Mouse (Mus musculus) embryonic facial prominence, embryonic 11.5 days (tissue): ENCODE data around the gene Slc35c1. TPM values are rescaled to one million over a fixed set of nuclear protein-coding genes. Genes with fewer than 3 reads are reported as not detected.
"Not testable (repeated sequence)": the region's sequence is repeated elsewhere in the genome, so short reads cannot be mapped to it uniquely, and the experiment has no call there.

Source experiments
- ATAC-seq: fragments of 200-750 bp; cut with Nextera tagmentation; replicated peaks from 2 replicates; pipeline ENCODE4 v1.8.0; 2017; ENCODE audit warnings: low read depth; ENCODE audit not compliant: insufficient number of reproducible peaks, low FRiP score, low TSS enrichment
- DNase-seq: peaks from one replicate; pipeline ENCODE4 v3.0.0-alpha.2; 2015; ENCODE audit warnings: low spot score
- H3K27ac ChIP-seq: fragments of 300-500 bp; sonication (generic); replicated peaks from 2 replicates; pipeline ENCODE4 v1.5.1; 2014; ENCODE audit warnings: mild to moderate bottlenecking, low read depth, low read length, control low read depth
- H3K27me3 ChIP-seq: fragments of 300-500 bp; sonication (generic); 2 replicates; pipeline ENCODE4 v1.6.1; 2014; ENCODE audit warnings: mild to moderate bottlenecking, low read length, moderate library complexity, mixed read lengths; ENCODE audit not compliant: control insufficient read depth, insufficient read depth
- H3K36me3 ChIP-seq: fragments of 300-500 bp; sonication (generic); replicated peaks from 2 replicates; pipeline ENCODE4 v1.6.1; 2014; ENCODE audit warnings: low read depth, mild to moderate bottlenecking, low read length, moderate library complexity, mixed read lengths; ENCODE audit not compliant: control insufficient read depth, insufficient read depth
- H3K4me1 ChIP-seq: fragments of 300-500 bp; sonication (generic); 2 replicates; pipeline ENCODE4 v1.6.1; 2014; ENCODE audit warnings: low read length, mixed read lengths; ENCODE audit not compliant: control insufficient read depth, insufficient read depth
- H3K4me2 ChIP-seq: fragments of 300-500 bp; sonication (generic); 2 replicates; pipeline ENCODE4 v1.6.1; 2014; ENCODE audit warnings: low read depth, mild to moderate bottlenecking, control low read depth, low read length, moderate library complexity
- H3K4me3 ChIP-seq: fragments of 300-500 bp; sonication (generic); 2 replicates; pipeline ENCODE4 v1.5.1; 2014; ENCODE audit warnings: low read depth, low read length, control low read depth
- H3K9ac ChIP-seq: fragments of 300-500 bp; sonication (generic); replicated peaks from 2 replicates; pipeline ENCODE4 v1.6.1; 2014; ENCODE audit warnings: mild to moderate bottlenecking, control low read depth, low read length
- H3K9me3 ChIP-seq: fragments of 300-500 bp; sonication (generic); replicated peaks from 2 replicates; pipeline ENCODE4 v1.6.1; 2016; ENCODE audit warnings: mild to moderate bottlenecking, low read length, inconsistent platforms, mixed read lengths; ENCODE audit not compliant: control insufficient read depth
- WGBS: fragments of 180-500 bp; shearing (Covaris S2); extraction: QIAGEN DNeasy Blood & Tissue Kit; methylation state at CpG from one replicate; pipeline ENCODE4 v1.1.7; 2014; 5-methylcytosine and 5-hydroxymethylcytosine counted together
- polyA plus RNA-seq: library from polyadenylated mRNA; unstranded; fragments of >200 nt; fragmentation: Nextera tagmentation; extraction: Ambion mirVana; gene quantifications from 2 replicates; pipeline ENCODE4 v1.2.1, GENCODE M21; 2014

Gene Slc35c1
- polyA plus RNA-seq, 1 experiment from 2014 or later = 6.1 TPM

DNA sequence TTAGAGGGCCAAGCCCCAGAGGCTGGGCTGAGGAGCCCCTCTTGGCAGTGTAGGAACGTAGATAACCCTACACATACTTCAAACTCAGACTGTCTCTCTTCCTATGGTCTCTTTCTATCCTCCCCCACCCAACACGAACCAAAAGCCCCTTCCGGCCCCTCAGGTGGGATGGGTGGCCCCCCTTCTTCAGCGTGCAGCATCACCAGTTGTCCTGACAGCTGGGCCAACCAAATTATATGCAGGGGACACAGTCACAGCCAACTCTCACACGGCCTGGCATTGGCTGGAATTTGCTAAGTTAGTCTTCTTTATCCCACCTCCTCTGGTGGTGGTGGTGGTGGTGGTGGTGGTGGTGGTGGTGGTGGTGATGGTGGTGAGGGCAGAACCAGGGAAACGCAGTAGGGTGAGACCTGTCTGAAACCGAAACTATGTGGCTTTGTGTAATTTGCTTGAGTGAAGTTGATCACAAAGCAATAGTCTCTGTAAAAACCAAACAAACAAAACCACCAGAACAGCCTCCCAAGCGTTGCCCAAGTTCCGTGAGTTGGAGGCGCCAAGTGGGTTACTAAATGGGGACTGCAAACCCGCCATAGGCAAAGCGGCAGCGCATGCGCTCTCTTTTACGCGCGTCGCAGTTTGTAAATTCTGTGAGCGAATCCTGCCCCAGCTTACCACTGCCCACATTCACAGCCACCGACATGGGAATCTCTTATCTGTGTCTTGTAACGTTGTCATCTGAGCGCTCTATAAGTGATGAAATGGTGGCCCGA, 24.1 kb upstream of the Slc35c1 start:
- Histone ChIP-seq H3K4me3 (no peak overlapping the region), H3K4me2 (peak overlapping the region; percentile 16; the same call in 1 of the 2 replicates), H3K27me3 (peaks cover 21% of the 10 kb centered on the region), H3K27ac (no peak overlapping the region), H3K36me3 (no peaks in the 10 kb centered on the region), H3K9ac (no peak overlapping the region), H3K9me3 (no peaks in the 10 kb centered on the region), H3K4me1 (no peaks in the 10 kb centered on the region)
- DNase-seq = peak; percentile 14
- 33% methylated on average over 23 of the region's 23 CpGs for WGBS
- no peak for ATAC-seq

- DNase-seq = no peak
- Histone ChIP-seq H3K27ac (no peak overlapping the region), H3K4me1 (no peaks in the 10 kb centered on the region), H3K9me3 (no peaks in the 10 kb centered on the region), H3K36me3 (no peaks in the 10 kb centered on the region), H3K27me3 (peaks cover 21% of the 10 kb centered on the region), H3K9ac (no peak overlapping the region), H3K4me3 (no peak overlapping the region), H3K4me2 (no peak overlapping the region)
- 49% methylated on average over 5 of the region's 5 CpGs for WGBS
- ATAC-seq = no peak
These were observed 23.2 kb upstream of the Slc35c1 start for GRCm38 (mm10) chr2:92483505-92483904.

- peaks cover 21% of the 10 kb centered on the region for H3K27me3 ChIP-seq
- ATAC-seq (no peak), DNase-seq (no peak)
These were observed 22.2 kb upstream of the Slc35c1 start for GRCm38 (mm10) chr2:92482551-92482950.

DNA sequence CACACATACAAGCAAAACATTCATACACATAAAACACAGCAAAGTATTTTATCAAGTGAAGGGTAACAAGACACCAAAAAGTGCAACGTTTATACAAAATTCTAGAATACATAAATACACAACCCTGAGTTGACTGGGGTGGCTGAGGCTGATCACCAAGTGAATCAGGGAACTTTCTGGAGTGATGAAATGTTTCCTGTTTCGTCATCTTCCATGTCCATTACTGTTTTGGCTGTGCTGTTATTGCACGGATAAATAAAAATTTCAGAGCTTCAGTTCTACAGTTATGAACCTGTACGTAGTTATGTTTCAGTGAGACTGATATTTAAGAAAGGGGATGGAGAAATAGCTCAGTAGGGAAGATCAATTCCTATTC, 18.0 kb upstream of the Slc35c1 start:
- Histone ChIP-seq H3K27ac (no peak overlapping the region), H3K36me3 (no peaks in the 10 kb centered on the region), H3K9ac (no peak overlapping the region), H3K4me1 (no peaks in the 10 kb centered on the region), H3K4me3 (no peak overlapping the region), H3K9me3 (no peaks in the 10 kb centered on the region), H3K27me3 (no peaks in the 10 kb centered on the region), H3K4me2 (no peak overlapping the region)
- 85% methylated on average over 4 of the region's 4 CpGs for WGBS
- ATAC-seq (no peak), DNase-seq (no peak)

More at GRCm38 (mm10) chr2:92482551-92482950, 22.2 kb upstream of the Slc35c1 start:
- 60% methylated on average over 1 of the region's 1 CpGs for WGBS
- Histone ChIP-seq H3K4me3 (no peak overlapping the region), H3K27ac (no peak overlapping the region), H3K9me3 (no peaks in the 10 kb centered on the region), H3K36me3 (no peaks in the 10 kb centered on the region), H3K4me2 (no peak overlapping the region), H3K9ac (no peak overlapping the region), H3K4me1 (no peaks in the 10 kb centered on the region)

DNA sequence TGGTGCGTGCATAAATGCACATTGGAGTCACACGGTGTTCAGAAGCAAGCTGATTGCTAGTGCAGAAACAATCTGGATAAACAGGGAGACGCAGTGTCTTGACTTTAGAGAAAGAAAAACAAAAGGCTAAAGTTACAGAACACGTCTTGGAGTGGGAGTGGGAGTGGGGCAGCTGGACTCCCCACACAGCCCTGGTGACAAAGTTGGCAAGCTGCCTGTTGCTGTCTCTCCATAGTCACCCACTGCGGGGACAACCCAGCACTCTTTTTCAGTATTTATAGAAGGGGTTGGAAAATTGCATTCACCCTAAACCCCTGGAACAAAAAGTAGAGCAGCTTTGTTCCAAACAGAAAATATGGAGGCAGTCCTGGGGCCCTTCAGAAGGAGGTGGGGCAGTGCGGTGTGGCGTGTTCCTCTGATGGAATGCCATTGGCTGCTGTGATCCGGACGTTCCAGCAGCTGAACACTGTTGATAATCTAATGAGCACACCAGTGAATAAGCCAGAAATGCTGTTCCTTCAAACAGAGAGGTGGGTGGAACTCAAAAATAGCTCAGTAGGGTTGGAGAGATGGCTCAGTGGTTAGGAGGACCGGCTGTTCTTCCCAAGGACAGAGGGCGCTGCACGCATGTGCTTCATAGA, 17.5 kb upstream of the Slc35c1 start:
- Histone ChIP-seq H3K9me3 (no peaks in the 10 kb centered on the region), H3K9ac (no peak overlapping the region), H3K4me1 (no peaks in the 10 kb centered on the region), H3K27me3 (no peaks in the 10 kb centered on the region), H3K4me2 (no peak overlapping the region), H3K4me3 (no peak overlapping the region), H3K36me3 (no peaks in the 10 kb centered on the region), H3K27ac (no peak overlapping the region)
- DNase-seq (no peak), ATAC-seq (no peak)
- 78% methylated on average over 12 of the region's 12 CpGs for WGBS

DNA sequence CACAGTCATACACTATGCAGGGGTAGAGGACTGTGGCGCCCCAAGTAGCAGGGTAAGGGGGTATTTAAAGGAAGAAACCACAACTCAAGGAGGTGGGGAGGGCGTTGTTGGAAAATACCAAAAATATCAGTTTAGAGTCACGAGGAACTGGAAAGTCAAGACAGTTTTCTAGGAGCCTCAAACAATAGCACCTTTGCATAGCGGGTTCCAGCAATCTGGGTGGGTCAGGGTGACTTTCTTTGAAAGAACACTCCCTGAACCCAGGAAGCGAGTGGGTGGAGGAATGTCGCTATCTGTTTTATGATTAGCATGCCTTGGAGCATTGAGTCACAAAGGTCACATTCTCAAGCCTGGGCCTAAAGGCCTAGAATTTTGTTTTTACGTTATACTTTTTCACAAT, 16.2 kb upstream of the Slc35c1 start:
- not testable (repeated sequence) for H3K27ac ChIP-seq, ATAC-seq, DNase-seq, H3K4me1 ChIP-seq, H3K9me3 ChIP-seq, H3K4me3 ChIP-seq, H3K9ac ChIP-seq, H3K4me2 ChIP-seq, H3K27me3 ChIP-seq, H3K36me3 ChIP-seq
- 78% methylated on average over 7 of the region's 7 CpGs for WGBS

- WGBS = 74% methylated on average over 2 of the region's 2 CpGs
- Histone ChIP-seq H3K36me3 (no peaks in the 10 kb centered on the region), H3K9me3 (no peaks in the 10 kb centered on the region), H3K27me3 (no peaks in the 10 kb centered on the region), H3K4me1 (no peaks in the 10 kb centered on the region), H3K9ac (no peak overlapping the region), H3K27ac (no peak overlapping the region), H3K4me2 (no peak overlapping the region), H3K4me3 (no peak overlapping the region)
- ATAC-seq = no peak
- DNase-seq = no peak
These were observed 15.4 kb upstream of the Slc35c1 start for GRCm38 (mm10) chr2:92475711-92476110.

- Histone ChIP-seq H3K27ac (no peak overlapping the region), H3K27me3 (no peaks in the 10 kb centered on the region), H3K4me3 (no peak overlapping the region), H3K9ac (no peak overlapping the region), H3K9me3 (no peaks in the 10 kb centered on the region), H3K4me1 (no peaks in the 10 kb centered on the region), H3K4me2 (no peak overlapping the region), H3K36me3 (no peaks in the 10 kb centered on the region)
- no peak for ATAC-seq
- DNase-seq = no peak
- 87% methylated on average over 3 of the region's 3 CpGs for whole genome bisulfite sequencing
These were observed 14.6 kb upstream of the Slc35c1 start for GRCm38 (mm10) chr2:92474920-92475319.
